Mouse (Mus musculus): ENCODE data around the gene Retreg1. TPM values are rescaled to one million over a fixed set of nuclear protein-coding genes. Genes with fewer than 3 reads are reported as not detected.

The Retreg1 gene
- polyA plus RNA-seq, 1 experiment from 2014 or later = 2.2 TPM

GRCm38 (mm10) chr15:25865605-25866004 lies 22.6 kb downstream of the Retreg1 start:
- ATAC-seq (replicated peaks; ENCODE audit: low FRiP score) = no peak

DNA sequence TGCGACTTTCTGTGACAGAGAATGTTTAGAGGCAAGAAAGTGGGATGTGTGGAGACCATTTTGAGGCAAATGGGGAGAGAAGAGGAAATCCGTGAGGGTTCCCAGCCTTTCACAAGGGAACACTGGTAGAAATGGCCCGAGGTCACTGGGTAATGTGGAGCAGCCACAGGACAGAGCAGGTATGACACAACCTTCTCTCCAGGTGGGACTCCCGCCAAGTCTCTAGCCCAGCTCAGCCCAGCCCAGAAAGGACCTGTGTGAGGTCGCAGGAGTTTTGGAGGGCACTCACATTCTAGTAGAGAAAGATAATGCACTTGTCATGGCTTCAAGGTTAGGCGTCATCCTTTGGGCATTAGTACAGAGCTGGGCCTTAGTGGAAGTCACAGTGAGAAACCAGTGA lies 23.1 kb downstream of the Retreg1 start:
- ATAC-seq (replicated peaks; ENCODE audit: low FRiP score) = no peak
- 91% methylated on average over 6 of the region's 6 CpGs for WGBS

More at GRCm38 (mm10) chr15:25865605-25866004, 22.6 kb downstream of the Retreg1 start:
- Histone ChIP-seq H3K4me2 (ENCODE audit: low read depth, low read length, severe bottlenecking) (no peak overlapping the region), H3K27ac (ENCODE audit: low read depth, low read length) (no peak overlapping the region), H3K9ac (ENCODE audit: low read length) (no peak overlapping the region), H3K4me1 (replicated peaks; ENCODE audit: control insufficient read depth, insufficient read depth, low read length) (no peaks in the 10 kb centered on the region), H3K4me3 (ENCODE audit: low read depth, low read length) (no peak overlapping the region), H3K36me3 (ENCODE audit: control insufficient read depth, insufficient read depth, low read length) (no peaks in the 10 kb centered on the region), H3K27me3 (ENCODE audit: control insufficient read depth, insufficient read depth, low read length) (no peaks in the 10 kb centered on the region), H3K9me3 (ENCODE audit: control insufficient read depth, low read length) (no peaks in the 10 kb centered on the region)
- DNase-seq (ENCODE audit: low spot score) = no peak
- 92% methylated on average over 3 of the region's 3 CpGs for WGBS

GRCm38 (mm10) chr15:25869129-25869528 lies 26.1 kb downstream of the Retreg1 start:
- no peak overlapping the region for H3K27ac ChIP-seq (ENCODE audit: low read depth, low read length)
- no peak overlapping the region for H3K4me2 ChIP-seq (ENCODE audit: low read depth, low read length, severe bottlenecking)
- DNase-seq (ENCODE audit: low spot score) (no peak), ATAC-seq (replicated peaks; ENCODE audit: low FRiP score) (no peak)
- H3K4me3 ChIP-seq (ENCODE audit: low read depth, low read length) = no peak overlapping the region
- no peaks in the 10 kb centered on the region for H3K4me1 ChIP-seq (replicated peaks; ENCODE audit: control insufficient read depth, insufficient read depth, low read length)
- H3K36me3 ChIP-seq (ENCODE audit: control insufficient read depth, insufficient read depth, low read length) = no peaks in the 10 kb centered on the region
- H3K9ac ChIP-seq (ENCODE audit: low read length) = no peak overlapping the region
- H3K27me3 ChIP-seq (ENCODE audit: control insufficient read depth, insufficient read depth, low read length) = no peaks in the 10 kb centered on the region
- 71% methylated on average over 5 of the region's 5 CpGs for WGBS
- no peaks in the 10 kb centered on the region for H3K9me3 ChIP-seq (ENCODE audit: control insufficient read depth, low read length)

More for the DNA sequence above, 23.1 kb downstream of the Retreg1 start:
- H3K27me3 ChIP-seq (ENCODE audit: control insufficient read depth, insufficient read depth, low read length) = no peaks in the 10 kb centered on the region
- H3K9me3 ChIP-seq (ENCODE audit: control insufficient read depth, low read length) = no peaks in the 10 kb centered on the region
- DNase-seq (ENCODE audit: low spot score) = no peak
- H3K9ac ChIP-seq (ENCODE audit: low read length) = no peak overlapping the region
- H3K4me3 ChIP-seq (ENCODE audit: low read depth, low read length) = no peak overlapping the region
- H3K27ac ChIP-seq (ENCODE audit: low read depth, low read length) = no peak overlapping the region
- H3K4me2 ChIP-seq (ENCODE audit: low read depth, low read length, severe bottlenecking) = no peak overlapping the region
- no peaks in the 10 kb centered on the region for H3K36me3 ChIP-seq (ENCODE audit: control insufficient read depth, insufficient read depth, low read length)
- no peaks in the 10 kb centered on the region for H3K4me1 ChIP-seq (replicated peaks; ENCODE audit: control insufficient read depth, insufficient read depth, low read length)

DNA sequence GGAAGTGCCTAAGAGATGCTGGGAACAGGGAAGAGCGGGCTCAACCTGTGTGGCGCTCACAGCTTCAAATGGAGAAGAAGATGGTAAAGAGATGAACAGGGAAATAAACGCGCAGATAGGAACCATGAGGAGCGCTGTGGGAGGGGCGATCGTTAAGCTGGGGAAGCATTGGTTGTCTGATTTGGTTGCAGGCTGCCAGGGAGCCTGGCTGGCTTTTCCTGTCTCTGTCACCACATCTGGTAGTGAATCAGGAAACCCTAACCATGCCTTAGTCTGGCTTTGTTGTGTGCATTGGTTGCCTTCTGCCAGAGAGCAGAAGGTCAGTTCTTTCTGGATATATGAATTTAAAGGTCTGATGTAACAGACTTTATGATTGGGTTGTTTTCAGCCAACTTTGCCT lies 28.5 kb downstream of the Retreg1 start:
- Histone ChIP-seq H3K27ac (ENCODE audit: low read depth, low read length) (no peak overlapping the region), H3K9ac (ENCODE audit: low read length) (no peak overlapping the region), H3K9me3 (ENCODE audit: control insufficient read depth, low read length) (no peaks in the 10 kb centered on the region), H3K4me3 (ENCODE audit: low read depth, low read length) (no peak overlapping the region), H3K4me2 (ENCODE audit: low read depth, low read length, severe bottlenecking) (no peak overlapping the region), H3K27me3 (ENCODE audit: control insufficient read depth, insufficient read depth, low read length) (no peaks in the 10 kb centered on the region), H3K36me3 (ENCODE audit: control insufficient read depth, insufficient read depth, low read length) (no peaks in the 10 kb centered on the region), H3K4me1 (replicated peaks; ENCODE audit: control insufficient read depth, insufficient read depth, low read length) (no peaks in the 10 kb centered on the region)
- 92% methylated on average over 7 of the region's 7 CpGs for WGBS
- no peak for ATAC-seq (replicated peaks; ENCODE audit: low FRiP score)
- no peak for DNase-seq (ENCODE audit: low spot score)

GRCm38 (mm10) chr15:25872118-25872517 lies 29.1 kb downstream of the Retreg1 start:
- H3K27me3 ChIP-seq (ENCODE audit: control insufficient read depth, insufficient read depth, low read length) = no peaks in the 10 kb centered on the region
- no peak overlapping the region for H3K4me3 ChIP-seq (ENCODE audit: low read depth, low read length)
- no peak overlapping the region for H3K4me2 ChIP-seq (ENCODE audit: low read depth, low read length, severe bottlenecking)
- no peak overlapping the region for H3K9ac ChIP-seq (ENCODE audit: low read length)
- DNase-seq (ENCODE audit: low spot score) = no peak
- no peak for ATAC-seq (replicated peaks; ENCODE audit: low FRiP score)
- WGBS = 65% methylated on average over 9 of the region's 9 CpGs
- H3K4me1 ChIP-seq (replicated peaks; ENCODE audit: control insufficient read depth, insufficient read depth, low read length) = no peaks in the 10 kb centered on the region
- no peak overlapping the region for H3K27ac ChIP-seq (ENCODE audit: low read depth, low read length)
- no peaks in the 10 kb centered on the region for H3K36me3 ChIP-seq (ENCODE audit: control insufficient read depth, insufficient read depth, low read length)
- no peaks in the 10 kb centered on the region for H3K9me3 ChIP-seq (ENCODE audit: control insufficient read depth, low read length)

- H3K9me3 ChIP-seq (ENCODE audit: control insufficient read depth, low read length) = no peaks in the 10 kb centered on the region
- no peak overlapping the region for H3K27ac ChIP-seq (ENCODE audit: low read depth, low read length)
- H3K4me2 ChIP-seq (ENCODE audit: low read depth, low read length, severe bottlenecking) = no peak overlapping the region
- DNase-seq (ENCODE audit: low spot score) (no peak), ATAC-seq (replicated peaks; ENCODE audit: low FRiP score) (no peak)
- 0 out of 2 replicates have a peak, but pooled peaks cover 1% of the 10 kb centered on the region for H3K4me1 ChIP-seq (replicated peaks; ENCODE audit: control insufficient read depth, insufficient read depth, low read length)
- H3K9ac ChIP-seq (ENCODE audit: low read length) = no peak overlapping the region
- H3K27me3 ChIP-seq (ENCODE audit: control insufficient read depth, insufficient read depth, low read length) = no peaks in the 10 kb centered on the region
- H3K4me3 ChIP-seq (ENCODE audit: low read depth, low read length) = no peak overlapping the region
- H3K36me3 ChIP-seq (ENCODE audit: control insufficient read depth, insufficient read depth, low read length) = no peaks in the 10 kb centered on the region
- WGBS = 89% methylated on average over 9 of the region's 9 CpGs
Measured at GRCm38 (mm10) chr15:25872657-25873056, 29.7 kb downstream of the Retreg1 start.

DNA sequence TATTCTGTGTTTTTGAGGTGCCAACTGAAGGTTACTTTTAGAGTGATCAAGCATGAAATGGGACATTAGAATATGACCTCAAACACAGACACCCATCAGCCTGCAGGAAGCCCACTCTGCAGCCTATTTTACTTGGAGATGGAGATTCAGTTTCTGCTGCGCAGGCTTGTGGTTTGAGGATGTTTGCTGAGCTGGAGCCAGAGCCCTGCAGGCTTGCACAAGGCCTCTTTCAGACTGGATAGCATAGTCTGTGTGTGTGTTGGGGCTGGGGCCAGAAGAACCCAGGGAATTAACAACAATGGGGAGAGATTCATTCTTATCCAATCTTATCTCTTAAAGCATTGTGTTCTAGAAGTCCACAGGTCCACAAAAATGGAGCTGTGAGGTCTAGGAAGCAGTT lies 30.6 kb downstream of the Retreg1 start:
- 93% methylated on average over 1 of the region's 1 CpGs for WGBS
- H3K4me1 ChIP-seq (replicated peaks; ENCODE audit: control insufficient read depth, insufficient read depth, low read length) = 0 out of 2 replicates have a peak, but pooled peaks cover 5% of the 10 kb centered on the region
- no peak overlapping the region for H3K9ac ChIP-seq (ENCODE audit: low read length)
- H3K36me3 ChIP-seq (ENCODE audit: control insufficient read depth, insufficient read depth, low read length) = no peaks in the 10 kb centered on the region
- no peaks in the 10 kb centered on the region for H3K27me3 ChIP-seq (ENCODE audit: control insufficient read depth, insufficient read depth, low read length)
- DNase-seq (ENCODE audit: low spot score) = no peak
- no peak for ATAC-seq (replicated peaks; ENCODE audit: low FRiP score)
- H3K4me2 ChIP-seq (ENCODE audit: low read depth, low read length, severe bottlenecking) = no peak overlapping the region
- no peak overlapping the region for H3K27ac ChIP-seq (ENCODE audit: low read depth, low read length)
- no peak overlapping the region for H3K4me3 ChIP-seq (ENCODE audit: low read depth, low read length)
- no peaks in the 10 kb centered on the region for H3K9me3 ChIP-seq (ENCODE audit: control insufficient read depth, low read length)

- no peak for DNase-seq (ENCODE audit: low spot score)
- Histone ChIP-seq H3K9ac (ENCODE audit: low read length) (no peak overlapping the region), H3K9me3 (ENCODE audit: control insufficient read depth, low read length) (no peaks in the 10 kb centered on the region), H3K27ac (ENCODE audit: low read depth, low read length) (no peak overlapping the region), H3K27me3 (ENCODE audit: control insufficient read depth, insufficient read depth, low read length) (no peaks in the 10 kb centered on the region), H3K4me1 (replicated peaks; ENCODE audit: control insufficient read depth, insufficient read depth, low read length) (0 out of 2 replicates have a peak, but pooled peaks cover 5% of the 10 kb centered on the region), H3K36me3 (ENCODE audit: control insufficient read depth, insufficient read depth, low read length) (no peaks in the 10 kb centered on the region), H3K4me2 (ENCODE audit: low read depth, low read length, severe bottlenecking) (no peak overlapping the region), H3K4me3 (ENCODE audit: low read depth, low read length) (no peak overlapping the region)
- ATAC-seq (replicated peaks; ENCODE audit: low FRiP score) = no peak
- WGBS = 55% methylated on average over 15 of the region's 15 CpGs
Measured at GRCm38 (mm10) chr15:25876601-25877161, 33.7 kb downstream of the Retreg1 start.

DNA sequence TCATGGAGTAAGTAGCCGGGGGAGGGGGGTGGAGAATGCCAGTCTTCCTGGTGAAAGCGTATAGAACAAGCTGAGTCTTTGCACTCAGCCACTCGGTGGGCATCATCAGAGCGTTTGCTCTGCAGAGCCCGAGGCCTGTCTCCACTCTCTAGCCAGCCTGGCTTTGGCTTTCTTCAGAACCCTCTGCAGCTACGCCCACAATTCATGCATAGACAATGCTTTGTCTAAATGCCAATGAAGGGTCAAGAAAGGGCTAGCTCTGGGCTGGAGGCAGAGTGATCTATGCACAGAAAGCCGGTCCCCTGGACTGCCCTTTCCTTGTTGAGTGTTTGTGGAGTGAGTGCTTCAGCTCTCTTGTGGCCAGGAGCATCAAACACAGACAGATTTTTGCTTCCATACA lies 34.8 kb downstream of the Retreg1 start:
- Histone ChIP-seq H3K4me1 (replicated peaks; ENCODE audit: control insufficient read depth, insufficient read depth, low read length) (0 out of 2 replicates have a peak, but pooled peaks cover 5% of the 10 kb centered on the region), H3K9me3 (ENCODE audit: control insufficient read depth, low read length) (no peaks in the 10 kb centered on the region), H3K4me3 (ENCODE audit: low read depth, low read length) (no peak overlapping the region), H3K36me3 (ENCODE audit: control insufficient read depth, insufficient read depth, low read length) (no peaks in the 10 kb centered on the region), H3K27me3 (ENCODE audit: control insufficient read depth, insufficient read depth, low read length) (no peaks in the 10 kb centered on the region), H3K9ac (ENCODE audit: low read length) (no peak overlapping the region), H3K4me2 (ENCODE audit: low read depth, low read length, severe bottlenecking) (no peak overlapping the region), H3K27ac (ENCODE audit: low read depth, low read length) (no peak overlapping the region)
- 31% methylated on average over 7 of the region's 7 CpGs for WGBS
- ATAC-seq (replicated peaks; ENCODE audit: low FRiP score) (0 out of 2 replicates have a peak, but pooled peaks have one; percentile 30), DNase-seq (ENCODE audit: low spot score) (no peak)

All from forebrain, embryonic 11.5 days (tissue).